Mouse (Mus musculus) liver, embryonic 12.5 days (tissue): ENCODE data around the gene Il18bp. TPM values are rescaled to one million over a fixed set of nuclear protein-coding genes. Genes with fewer than 3 reads are reported as not detected.
"Not testable (repeated sequence)": the region's sequence is repeated elsewhere in the genome, so short reads cannot be mapped to it uniquely, and the experiment has no call there.

Source experiments
- ATAC-seq: fragments of 200-750 bp; cut with Nextera tagmentation; 2 replicates; pipeline ENCODE4 v1.8.0; 2017; ENCODE audit warnings: moderate number of reproducible peaks, mild to moderate bottlenecking, moderate library complexity
- H3K27ac ChIP-seq: fragments of 300-500 bp; sonication (generic); 2 replicates; pipeline ENCODE4 v1.5.1; 2016; ENCODE audit warnings: mild to moderate bottlenecking
- H3K27me3 ChIP-seq: fragments of 300-500 bp; sonication (generic); replicated peaks from 2 replicates; pipeline ENCODE4 v1.6.1; 2016; ENCODE audit warnings: mild to moderate bottlenecking, moderate library complexity
- H3K36me3 ChIP-seq: fragments of 300-500 bp; sonication (generic); 2 replicates; pipeline ENCODE4 v1.6.1; 2016; ENCODE audit warnings: mild to moderate bottlenecking, moderate library complexity
- H3K4me1 ChIP-seq: fragments of 300-500 bp; sonication (generic); 2 replicates; pipeline ENCODE4 v1.6.1; 2016
- H3K4me2 ChIP-seq: fragments of 300-500 bp; sonication (generic); 2 replicates; pipeline ENCODE4 v1.6.1; 2016; ENCODE audit warnings: mild to moderate bottlenecking, moderate library complexity
- H3K4me3 ChIP-seq: fragments of 300-500 bp; sonication (generic); 2 replicates; pipeline ENCODE4 v1.5.1; 2016; ENCODE audit warnings: mild to moderate bottlenecking, moderate library complexity
- H3K9ac ChIP-seq: fragments of 300-500 bp; sonication (generic); 2 replicates; pipeline ENCODE4 v1.6.1; 2016; ENCODE audit warnings: mild to moderate bottlenecking, moderate library complexity
- H3K9me3 ChIP-seq: fragments of 300-500 bp; sonication (generic); replicated peaks from 2 replicates; pipeline ENCODE4 v1.6.1; 2016; ENCODE audit warnings: mild to moderate bottlenecking, moderate library complexity
- WGBS: fragments of 180-500 bp; shearing (Covaris S2); methylation state at CpG from one replicate; pipeline ENCODE4 v1.1.7; 2016; ENCODE audit not compliant: insufficient replicate concordance; 5-methylcytosine and 5-hydroxymethylcytosine counted together
- polyA plus RNA-seq: library from polyadenylated mRNA; unstranded; fragments of >200 nt; fragmentation: Nextera tagmentation; extraction: Ambion mirVana; gene quantifications from 2 replicates; pipeline ENCODE4 v1.2.1, GENCODE M21; 2016

Il18bp gene
- polyA plus RNA-seq: 4.5 and 4.9 TPM in 2 replicates

DNA sequence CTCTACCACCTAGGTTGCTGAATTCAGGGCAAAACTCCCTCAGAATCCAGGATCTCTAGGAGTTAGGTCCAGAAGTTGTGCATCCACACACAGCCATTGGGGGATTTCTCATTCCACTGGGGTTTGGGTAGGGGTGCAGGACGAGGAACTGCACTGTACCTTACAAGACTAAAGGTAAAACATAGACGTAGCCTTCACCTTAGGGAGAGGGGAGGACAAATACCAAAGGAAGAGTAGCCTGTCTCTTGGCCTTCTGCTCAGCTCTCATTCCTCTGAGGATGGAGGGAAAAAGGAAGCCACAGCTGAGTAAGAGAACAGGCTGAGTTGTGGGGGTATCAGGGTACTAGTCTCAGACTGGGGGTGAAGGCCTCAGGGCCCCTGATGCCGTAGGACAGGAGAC lies at the start of gene Il18bp:
TSS of gene Il18bp (minus strand) at position 101 of the 400 bp plus-strand sequence.
- peaks cover 96% of the 10 kb centered on the region for H3K36me3 ChIP-seq

DNA sequence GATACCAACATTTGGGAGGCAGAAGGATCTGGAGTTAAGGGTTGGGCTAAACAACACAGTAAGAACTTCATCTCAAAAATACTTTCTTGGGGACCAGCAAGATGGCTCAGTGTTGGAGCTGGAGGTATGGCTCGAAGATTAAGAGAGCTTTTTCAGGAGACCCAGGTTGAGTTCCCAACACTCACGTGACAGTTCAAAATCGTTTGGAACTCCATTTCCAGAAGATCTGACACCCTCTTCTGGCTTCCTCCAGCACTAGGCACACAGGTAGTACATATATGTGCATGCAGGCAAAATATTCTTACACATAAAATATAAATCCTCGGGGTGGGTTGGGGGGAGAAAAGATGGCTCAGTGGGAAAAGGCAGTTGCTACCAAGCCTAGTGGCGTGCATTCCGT lies 47.9 kb upstream of the Il18bp start:
- Histone ChIP-seq H3K36me3 (peaks cover 29% of the 10 kb centered on the region), H3K9me3 (no peaks in the 10 kb centered on the region), H3K27me3 (no peaks in the 10 kb centered on the region), H3K9ac (peak overlapping the region; percentile 82), H3K4me3 (peak overlapping the region; percentile 83), H3K27ac (peak overlapping the region; percentile 77), H3K4me1 (peaks cover 40% of the 10 kb centered on the region), H3K4me2 (peak overlapping the region; percentile 87)
- WGBS: 66% methylated on average over 6 of the region's 6 CpGs
- ATAC-seq: no peak

More for the DNA sequence above, at the start of gene Il18bp:
- no peak for ATAC-seq
- Histone ChIP-seq H3K9me3 (no peaks in the 10 kb centered on the region), H3K4me3 (no peak within 1 kb of the TSS), H3K4me1 (peaks cover 7% of the 10 kb centered on the region), H3K27ac (no peak within 1 kb of the TSS), H3K27me3 (no peaks in the 10 kb centered on the region), H3K9ac (no peak within 1 kb of the TSS), H3K4me2 (no peak within 1 kb of the TSS)
- WGBS: 68% methylated on average over 3 of the region's 3 CpGs

DNA sequence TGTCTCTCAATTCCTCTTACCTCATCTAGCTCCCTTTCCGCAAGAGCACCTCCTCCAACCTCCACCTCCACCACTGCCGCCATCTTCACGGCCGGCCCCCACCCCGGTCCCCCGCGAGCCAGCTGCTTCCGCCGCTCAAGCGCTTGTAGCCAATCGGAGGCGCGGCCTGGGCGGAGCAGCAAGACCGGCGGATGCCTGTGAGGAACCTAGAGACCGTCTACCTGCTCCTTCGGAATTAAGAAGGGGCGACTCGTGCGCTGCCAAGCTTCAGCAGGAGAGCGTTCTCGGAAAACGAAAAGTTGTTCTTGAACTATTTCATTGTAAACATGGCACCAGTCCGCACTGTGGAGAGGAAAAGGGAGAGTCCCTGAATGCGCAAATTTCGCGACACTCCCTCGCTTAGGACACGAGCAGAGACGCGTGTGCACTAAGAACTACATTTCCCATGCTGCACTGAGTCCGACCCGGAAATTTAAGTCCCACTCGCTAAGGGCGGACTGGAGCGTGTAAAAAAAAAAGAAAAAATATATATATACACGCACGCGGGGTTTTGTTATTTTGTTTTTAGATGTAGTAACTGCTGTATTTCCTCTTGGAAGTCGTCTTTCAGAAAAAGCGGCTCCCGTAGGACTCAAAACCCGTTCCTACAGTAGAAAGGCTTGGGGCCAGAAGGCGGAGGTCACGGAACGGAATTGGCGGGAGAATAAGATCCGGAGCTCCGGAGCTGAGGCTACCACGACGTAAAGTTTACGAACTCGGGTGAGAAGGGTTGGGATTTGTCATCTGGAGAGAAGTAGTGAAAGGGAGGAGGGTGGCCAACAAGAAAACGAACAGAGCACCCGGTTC lies 46.8 kb upstream of the Il18bp start, which contains the start of the genes Rnf121, Xndc1 and Xntrpc:
TSS of gene Rnf121 (minus strand) at position 424 of the 846 bp plus-strand sequence.
TSS of gene Xndc1 (plus strand) at position 466 of the 846 bp plus-strand sequence.
TSS of gene Xntrpc (plus strand) at position 668 of the 846 bp plus-strand sequence.
- Histone ChIP-seq H3K9me3 (no peaks in the 10 kb centered on the region), H3K9ac (peak within 1 kb of the TSS; percentile 82), H3K4me2 (peak within 1 kb of the TSS; percentile 87), H3K4me3 (peak within 1 kb of the TSS; percentile 83), H3K4me1 (peaks cover 49% of the 10 kb centered on the region), H3K27ac (peak within 1 kb of the TSS; percentile 77), H3K36me3 (peaks cover 24% of the 10 kb centered on the region), H3K27me3 (no peaks in the 10 kb centered on the region)
- WGBS: under 1% methylated on average over 56 of the region's 56 CpGs
- ATAC-seq: peak; percentile 99

DNA sequence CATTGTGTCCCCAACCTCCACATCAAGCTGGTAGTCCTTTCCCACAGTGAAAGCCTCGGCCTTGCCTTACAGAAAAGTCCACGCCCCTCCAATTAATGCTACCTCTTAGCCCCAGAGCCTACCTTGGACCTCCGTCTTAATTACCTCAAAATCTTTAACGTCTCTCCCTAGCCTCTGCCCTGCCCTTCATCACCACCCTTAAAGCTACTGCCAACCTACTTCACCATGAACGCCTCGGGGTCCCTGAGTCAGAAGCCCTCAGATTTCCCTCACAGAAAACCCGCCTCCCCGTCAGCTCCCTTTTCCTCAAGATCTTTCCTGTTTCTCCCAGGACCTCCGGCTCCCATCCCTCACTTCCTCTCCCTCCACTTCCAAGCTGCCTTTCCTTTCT lies 46.2 kb upstream of the Il18bp start:
- Histone ChIP-seq H3K27ac (peak overlapping the region; percentile 77; the same call in 1 of the 2 replicates), H3K9me3 (no peaks in the 10 kb centered on the region), H3K27me3 (no peaks in the 10 kb centered on the region), H3K4me2 (peak overlapping the region; percentile 87), H3K36me3 (peaks cover 23% of the 10 kb centered on the region), H3K4me1 (peaks cover 51% of the 10 kb centered on the region), H3K9ac (peak overlapping the region; percentile 82), H3K4me3 (peak overlapping the region; percentile 83)
- ATAC-seq: peak; percentile 10; the same call in 1 of the 2 replicates
- 0% methylated on average over 9 of the region's 9 CpGs for WGBS

DNA sequence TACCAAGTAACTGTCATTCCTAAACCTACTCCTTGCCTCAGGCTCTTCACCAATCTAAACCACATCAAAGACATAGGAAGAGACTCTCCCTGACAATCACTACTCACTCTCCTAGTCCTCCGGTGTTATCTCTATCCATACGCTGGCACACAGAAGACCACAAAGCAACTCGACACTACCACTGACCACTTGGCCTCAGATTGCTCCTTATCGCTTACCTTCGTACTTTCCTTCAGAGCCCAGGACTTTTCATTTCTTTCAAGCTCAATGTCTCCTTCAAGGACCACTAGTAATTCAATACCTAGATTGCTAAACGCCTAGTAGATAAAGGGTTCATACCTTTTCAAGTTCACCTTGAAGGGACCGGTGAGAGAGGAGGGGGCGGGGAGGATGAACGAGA lies 45.4 kb upstream of the Il18bp start:
- no peaks in the 10 kb centered on the region for H3K27me3 ChIP-seq
- H3K4me1 ChIP-seq: peaks cover 51% of the 10 kb centered on the region
- H3K36me3 ChIP-seq: peaks cover 26% of the 10 kb centered on the region
- 30% methylated on average over 9 of the region's 9 CpGs for WGBS
- peak overlapping the region; percentile 87 for H3K4me2 ChIP-seq
- ATAC-seq: no peak
- peak overlapping the region; percentile 83 for H3K4me3 ChIP-seq
- no peak overlapping the region for H3K27ac ChIP-seq
- peak overlapping the region; percentile 82 for H3K9ac ChIP-seq
- H3K9me3 ChIP-seq: no peaks in the 10 kb centered on the region

DNA sequence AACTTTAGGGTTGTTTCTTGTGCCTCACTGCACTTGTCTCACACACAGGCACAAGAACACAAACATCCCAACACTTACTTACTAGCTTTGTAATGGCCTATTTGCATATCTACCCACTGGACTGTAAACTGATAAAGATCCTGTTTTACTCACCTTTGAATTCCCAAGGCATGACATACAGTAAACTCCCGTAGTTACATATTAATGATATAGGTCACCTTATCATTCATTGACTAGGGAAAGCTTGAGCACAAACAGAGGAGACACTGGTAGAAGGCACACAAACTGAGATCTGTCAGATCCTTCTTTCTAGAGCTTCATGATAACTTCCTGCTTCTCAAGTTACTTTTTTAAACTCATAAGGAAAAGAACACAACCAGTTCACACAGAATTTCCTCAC lies 43.7 kb upstream of the Il18bp start:
- 63% methylated on average over 1 of the region's 1 CpGs for WGBS

DNA sequence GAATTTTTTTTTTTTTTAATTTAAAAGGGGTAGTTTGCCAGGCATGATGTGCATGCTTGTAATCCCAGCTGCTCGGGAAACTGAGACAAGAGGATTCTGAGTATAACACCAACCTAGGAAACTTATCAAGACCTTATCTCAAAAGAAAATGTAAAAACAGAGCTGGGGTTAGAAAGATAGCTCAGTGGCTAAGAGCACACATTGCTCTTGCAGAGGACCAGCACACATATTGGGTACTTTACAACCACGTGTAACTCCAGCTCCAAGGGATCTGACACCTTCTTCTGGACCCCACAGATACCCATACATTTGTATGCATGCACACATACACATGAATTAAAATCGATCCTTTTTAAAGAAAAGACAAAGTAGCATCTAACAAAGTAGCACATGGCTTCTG lies 42.9 kb upstream of the Il18bp start:
- Histone ChIP-seq H3K4me2 (no peak overlapping the region), H3K27ac (no peak overlapping the region), H3K4me1 (peaks cover 43% of the 10 kb centered on the region), H3K4me3 (no peak overlapping the region), H3K36me3 (peaks cover 40% of the 10 kb centered on the region), H3K9ac (no peak overlapping the region), H3K27me3 (no peaks in the 10 kb centered on the region), H3K9me3 (no peaks in the 10 kb centered on the region)
- 35% methylated on average over 3 of the region's 3 CpGs for WGBS
- no peak for ATAC-seq

More for the DNA sequence above, 43.7 kb upstream of the Il18bp start:
- Histone ChIP-seq H3K27me3 (no peaks in the 10 kb centered on the region), H3K9ac (no peak overlapping the region), H3K9me3 (no peaks in the 10 kb centered on the region), H3K27ac (no peak overlapping the region), H3K4me1 (peaks cover 48% of the 10 kb centered on the region), H3K36me3 (peaks cover 33% of the 10 kb centered on the region), H3K4me3 (no peak overlapping the region), H3K4me2 (no peak overlapping the region)
- no peak for ATAC-seq

DNA sequence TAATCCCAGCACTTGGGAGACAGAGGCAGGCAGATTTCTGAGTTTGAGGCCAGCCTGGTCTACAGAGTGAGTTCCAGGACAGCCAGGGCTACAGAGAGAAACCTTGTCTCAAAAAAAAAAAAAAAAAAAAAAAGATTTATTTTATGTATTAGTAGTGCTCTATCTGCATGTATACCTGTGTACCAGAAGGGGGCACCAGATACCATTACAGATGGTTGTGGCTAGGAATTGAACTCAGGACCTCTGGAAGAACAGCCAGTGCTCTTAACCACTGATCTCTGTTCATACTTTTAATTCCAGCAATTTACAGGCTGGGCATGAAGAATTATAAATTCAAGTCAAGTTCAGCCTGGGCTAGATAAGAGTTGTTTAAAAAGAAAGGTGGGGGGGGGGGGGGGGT lies 30.0 kb upstream of the Il18bp start:
- not testable (repeated sequence) for H3K9me3 ChIP-seq, ATAC-seq, H3K4me1 ChIP-seq

DNA sequence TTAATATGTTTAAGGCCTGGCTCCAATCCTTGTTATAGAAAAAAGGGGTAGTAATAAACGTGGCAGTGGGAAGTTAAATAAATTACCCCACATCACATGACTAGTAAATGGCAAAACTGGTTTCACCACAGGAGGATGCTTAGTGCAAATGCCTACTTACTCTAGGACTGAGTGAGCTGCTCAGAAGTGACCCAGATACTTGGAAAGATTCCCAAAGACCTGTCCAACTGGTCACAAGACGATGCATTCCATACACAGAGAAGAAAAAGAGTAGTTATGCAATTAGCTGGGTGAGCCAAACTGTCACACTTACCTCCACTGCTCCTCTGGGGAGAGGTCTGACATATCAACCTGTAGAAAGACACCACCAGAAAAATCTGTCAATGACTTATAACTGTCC lies 23.8 kb upstream of the Il18bp start:
- no peak overlapping the region for H3K27ac ChIP-seq
- WGBS: 50% methylated on average over 2 of the region's 2 CpGs
- H3K36me3 ChIP-seq: peaks cover 50% of the 10 kb centered on the region

More for the DNA sequence above, 30.0 kb upstream of the Il18bp start:
- not testable (repeated sequence) for H3K27me3 ChIP-seq, H3K27ac ChIP-seq, H3K4me2 ChIP-seq, H3K4me3 ChIP-seq, H3K9ac ChIP-seq
- peaks cover 23% of the 10 kb centered on the region for H3K36me3 ChIP-seq

DNA sequence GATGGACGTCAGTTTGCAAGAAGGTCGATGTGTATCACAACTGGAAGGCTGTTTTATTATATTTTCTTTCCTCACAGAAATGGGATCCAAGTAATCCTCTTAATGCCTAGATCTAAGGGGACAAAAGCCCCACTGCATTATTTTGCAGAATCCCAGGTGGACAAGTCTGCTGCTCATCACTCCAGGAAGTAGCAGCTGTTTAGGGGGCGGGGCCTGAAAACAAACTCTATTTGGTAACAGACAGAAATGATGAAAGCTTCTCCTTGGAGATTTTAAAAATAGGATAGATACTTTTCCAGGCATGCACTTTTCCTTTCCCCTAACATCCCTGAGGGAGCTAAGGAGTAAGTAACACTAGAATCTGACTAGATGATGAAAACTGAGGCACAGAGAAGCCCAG lies 18.8 kb upstream of the Il18bp start:
- no peak for ATAC-seq
- H3K4me3 ChIP-seq: no peak overlapping the region
- no peak overlapping the region for H3K9ac ChIP-seq
- no peaks in the 10 kb centered on the region for H3K4me1 ChIP-seq
- no peaks in the 10 kb centered on the region for H3K27me3 ChIP-seq
- H3K36me3 ChIP-seq: peaks cover 92% of the 10 kb centered on the region
- WGBS: 81% methylated on average over 3 of the region's 3 CpGs
- H3K4me2 ChIP-seq: no peak overlapping the region
- H3K9me3 ChIP-seq: no peaks in the 10 kb centered on the region
- no peak overlapping the region for H3K27ac ChIP-seq

More for the DNA sequence above, 23.8 kb upstream of the Il18bp start:
- Histone ChIP-seq H3K4me2 (no peak overlapping the region), H3K27me3 (no peaks in the 10 kb centered on the region), H3K9ac (no peak overlapping the region), H3K4me3 (no peak overlapping the region), H3K9me3 (no peaks in the 10 kb centered on the region), H3K4me1 (0 out of 2 replicates have a peak, but pooled peaks cover 3% of the 10 kb centered on the region)
- ATAC-seq: no peak

DNA sequence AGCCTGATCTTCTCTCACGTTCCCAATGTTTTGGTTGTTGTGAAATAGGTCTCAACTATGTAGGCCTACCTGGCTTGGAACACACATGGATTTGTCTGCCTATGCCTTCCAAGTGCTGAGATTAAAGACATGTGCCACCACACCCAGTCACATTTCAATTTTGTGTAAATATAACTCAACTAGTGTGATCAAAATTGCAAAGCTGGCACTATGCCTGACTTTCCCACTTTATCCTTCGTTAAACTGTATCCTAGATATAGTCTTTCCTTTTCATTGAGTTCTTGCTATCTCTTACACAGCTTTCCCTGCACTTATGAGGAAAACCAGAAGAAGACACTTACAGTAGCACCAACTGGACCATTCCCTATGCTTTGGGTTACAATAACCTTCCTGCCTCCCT lies 17.0 kb upstream of the Il18bp start:
- ATAC-seq: no peak
- 89% methylated on average over 2 of the region's 2 CpGs for WGBS
- peaks cover 97% of the 10 kb centered on the region for H3K36me3 ChIP-seq
- no peaks in the 10 kb centered on the region for H3K9me3 ChIP-seq
- H3K4me1 ChIP-seq: no peaks in the 10 kb centered on the region
- no peak overlapping the region for H3K27ac ChIP-seq
- H3K4me2 ChIP-seq: no peak overlapping the region
- no peaks in the 10 kb centered on the region for H3K27me3 ChIP-seq
- H3K9ac ChIP-seq: no peak overlapping the region
- no peak overlapping the region for H3K4me3 ChIP-seq

DNA sequence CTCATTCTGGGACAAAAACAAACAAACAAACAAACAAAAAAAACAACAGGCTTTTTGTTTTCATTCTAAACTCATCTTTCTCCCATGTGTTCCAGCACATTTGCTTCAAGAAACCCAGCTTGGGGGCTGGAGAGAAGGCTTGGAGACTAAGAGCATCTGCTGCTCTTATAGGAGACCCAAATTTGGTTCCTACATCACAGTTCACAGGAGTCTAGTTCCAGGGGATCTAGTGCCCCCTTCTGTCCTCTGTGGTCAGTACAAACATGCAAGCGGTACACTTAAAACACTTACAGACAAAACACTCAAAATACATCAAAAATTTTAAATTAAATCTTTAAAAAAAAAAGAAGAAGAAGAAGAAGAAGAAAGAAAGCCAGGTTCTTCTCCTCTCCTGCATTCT lies 16.4 kb upstream of the Il18bp start:
- H3K4me1 ChIP-seq: no peaks in the 10 kb centered on the region

More for the DNA sequence above, 16.4 kb upstream of the Il18bp start:
- Histone ChIP-seq H3K27me3 (no peaks in the 10 kb centered on the region), H3K9me3 (no peaks in the 10 kb centered on the region), H3K4me2 (no peak overlapping the region), H3K4me3 (no peak overlapping the region), H3K9ac (no peak overlapping the region), H3K36me3 (peaks cover 96% of the 10 kb centered on the region), H3K27ac (no peak overlapping the region)
- ATAC-seq: no peak
- WGBS: 90% methylated on average over 1 of the region's 1 CpGs
